Mouse (Mus musculus) common myeloid progenitor, adult 5-6 weeks (primary cell): ENCODE results near the gene Prrc2c. TPM values are rescaled to one million over a fixed set of nuclear protein-coding genes. Genes with fewer than 3 reads are reported as not detected.
"Not testable (repeated sequence)": the region's sequence is repeated elsewhere in the genome, so short reads cannot be mapped to it uniquely, and the experiment has no call there.

Experiments used
- ATAC-seq: replicated peaks from 2 replicates; pipeline ENCODE4 v1.8.0; 2016; ENCODE audit warnings: low read depth, mild to moderate bottlenecking, moderate TSS enrichment, inconsistent platforms; ENCODE audit not compliant: poor library complexity, severe bottlenecking
- total RNA-seq: library from RNA; stranded (forward); fragments of 200-1000, 187-1606 nt; gene quantifications from 2 replicates; pipeline ENCODE4 v1.2.3, GENCODE M21; 2017

Gene Prrc2c
- total RNA-seq: 237 and 253 TPM in 2 replicates

DNA sequence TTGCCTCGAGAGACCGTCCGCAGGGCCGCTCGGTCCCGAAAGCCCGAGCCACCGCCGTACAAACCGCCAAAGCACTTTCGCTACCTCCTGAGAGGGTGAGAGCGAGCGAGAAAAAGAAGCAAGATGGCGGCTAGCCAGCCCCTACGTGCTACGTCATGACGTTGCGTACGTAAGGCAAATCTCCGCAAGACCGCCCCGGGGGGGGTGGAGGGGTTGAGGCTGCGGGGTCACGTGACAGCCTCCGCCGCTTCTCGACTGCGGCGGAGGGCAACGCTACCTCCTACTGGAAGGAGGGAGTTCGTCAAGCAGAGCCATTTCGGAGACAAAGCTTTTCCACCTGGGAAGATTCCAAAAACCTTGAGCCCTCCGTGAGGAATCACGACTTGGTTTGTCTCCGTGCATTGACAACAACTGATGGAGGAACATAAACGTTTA, at the start of gene Prrc2c:
TSS of gene Prrc2c (minus strand) at position 156 of the 435 bp plus-strand sequence.
- ATAC-seq: peak; percentile 95

DNA sequence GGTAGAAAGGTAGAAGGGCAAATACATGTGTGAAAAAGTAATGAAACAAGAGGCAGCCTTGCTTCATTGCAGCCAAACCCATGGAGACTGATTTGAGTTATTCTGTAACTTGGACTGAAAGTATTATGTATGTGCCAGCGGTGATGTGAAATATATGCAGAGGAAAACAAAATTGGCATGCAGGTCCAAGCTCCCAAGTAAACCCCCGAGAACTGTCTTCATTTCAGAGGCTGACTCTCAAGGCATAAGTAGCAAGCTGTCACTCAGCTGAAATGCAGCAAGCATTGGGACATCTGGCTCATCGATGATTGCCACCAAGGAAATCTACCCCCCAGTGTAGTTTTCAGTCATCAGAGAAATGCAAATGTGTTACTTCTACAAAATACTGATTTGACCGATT, 44.9 kb upstream of the Prrc2c start:
- no peak for ATAC-seq

DNA sequence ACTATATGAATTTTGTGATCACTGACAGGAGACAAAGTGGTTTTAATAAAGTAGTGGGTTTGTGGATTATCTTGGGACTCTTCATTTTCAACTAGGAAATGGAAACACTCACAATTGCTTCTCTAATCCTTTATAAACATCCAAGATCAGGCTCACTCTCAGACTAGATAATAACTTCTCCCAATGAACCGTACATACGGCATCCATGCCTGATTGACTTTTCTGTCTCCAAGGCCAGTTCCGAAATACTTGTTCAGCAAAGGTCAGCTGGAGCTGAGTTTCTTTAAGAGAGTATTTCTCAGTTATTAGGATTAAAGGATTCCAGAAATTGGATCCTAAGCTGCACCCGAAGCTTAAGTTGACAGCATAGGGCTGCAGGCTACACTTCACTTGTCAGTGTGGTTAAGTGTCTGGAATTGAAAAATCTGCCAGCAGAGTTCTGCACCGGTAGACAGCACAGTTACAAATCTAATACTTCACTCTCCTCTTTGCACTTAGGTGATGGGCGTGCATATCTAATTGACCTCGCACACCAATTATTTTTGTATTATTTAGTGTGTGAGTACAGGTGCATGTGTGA, 43.4 kb upstream of the Prrc2c start:
- ATAC-seq: no peak

DNA sequence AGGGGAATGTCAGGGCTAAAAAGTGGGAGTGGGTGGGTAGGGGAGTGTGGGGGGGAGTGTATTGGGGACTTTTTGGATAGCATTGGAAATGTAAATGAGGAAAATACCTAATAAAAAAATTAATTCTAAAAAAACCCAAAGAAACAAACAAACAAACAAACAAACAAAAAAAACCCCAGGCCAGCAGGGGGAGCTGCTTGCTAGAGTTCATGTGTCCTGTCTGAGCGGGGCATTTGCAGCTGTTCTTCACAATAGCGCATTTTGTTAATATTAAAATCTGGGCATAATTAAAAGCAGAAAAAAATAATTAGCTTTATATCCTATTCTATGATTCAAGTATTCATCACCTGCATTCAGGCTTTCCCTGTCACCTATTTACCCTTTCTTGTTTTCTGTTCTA, 40.7 kb upstream of the Prrc2c start:
- not testable (repeated sequence) for ATAC-seq

DNA sequence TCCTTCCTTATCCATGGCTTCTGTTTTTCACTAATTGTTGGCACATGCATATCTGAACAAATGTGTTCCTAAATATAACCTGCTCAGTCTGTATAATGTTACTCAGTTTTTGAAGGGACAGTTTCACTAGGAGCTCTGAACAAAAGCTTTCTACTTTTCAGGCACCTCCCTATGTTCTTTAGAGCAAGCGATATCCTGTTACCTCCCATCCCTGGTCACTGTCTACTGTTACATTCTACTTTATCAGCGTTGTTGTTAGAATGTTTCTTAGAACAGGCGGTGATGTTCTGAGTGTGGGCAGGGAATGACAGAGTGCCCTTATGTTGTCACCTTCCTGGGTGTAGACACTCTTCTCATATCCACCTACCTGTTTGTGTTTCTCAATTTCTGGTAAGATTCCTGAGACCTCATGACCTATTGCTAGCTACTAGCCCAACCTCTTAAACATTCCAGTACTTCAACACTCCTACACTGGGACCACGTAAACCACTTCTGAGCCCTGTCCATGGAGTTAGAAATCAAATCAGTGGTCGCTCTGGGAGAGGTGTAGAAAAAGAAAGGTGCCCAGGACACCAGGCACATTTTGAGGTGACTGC, 37.7 kb upstream of the Prrc2c start:
- no peak for ATAC-seq

DNA sequence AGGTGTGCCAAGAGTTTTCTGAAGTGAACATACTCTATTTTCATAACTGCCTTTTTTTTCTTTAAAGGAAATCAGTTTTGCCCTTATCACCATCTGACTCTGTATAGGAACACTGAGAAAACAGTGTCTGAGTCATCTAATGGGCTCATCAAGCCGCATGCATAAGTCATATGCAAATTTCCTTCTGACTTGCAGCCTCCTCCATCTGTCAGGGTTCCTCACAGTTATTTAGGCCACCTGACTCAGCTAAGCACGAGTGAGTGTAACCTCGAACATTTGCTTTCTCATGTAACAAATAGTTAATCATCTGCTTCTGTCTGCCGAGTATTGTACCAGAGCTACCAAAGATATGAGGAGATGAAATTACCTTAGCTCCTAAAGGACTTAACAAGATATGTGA, 33.3 kb upstream of the Prrc2c start:
- no peak for ATAC-seq

DNA sequence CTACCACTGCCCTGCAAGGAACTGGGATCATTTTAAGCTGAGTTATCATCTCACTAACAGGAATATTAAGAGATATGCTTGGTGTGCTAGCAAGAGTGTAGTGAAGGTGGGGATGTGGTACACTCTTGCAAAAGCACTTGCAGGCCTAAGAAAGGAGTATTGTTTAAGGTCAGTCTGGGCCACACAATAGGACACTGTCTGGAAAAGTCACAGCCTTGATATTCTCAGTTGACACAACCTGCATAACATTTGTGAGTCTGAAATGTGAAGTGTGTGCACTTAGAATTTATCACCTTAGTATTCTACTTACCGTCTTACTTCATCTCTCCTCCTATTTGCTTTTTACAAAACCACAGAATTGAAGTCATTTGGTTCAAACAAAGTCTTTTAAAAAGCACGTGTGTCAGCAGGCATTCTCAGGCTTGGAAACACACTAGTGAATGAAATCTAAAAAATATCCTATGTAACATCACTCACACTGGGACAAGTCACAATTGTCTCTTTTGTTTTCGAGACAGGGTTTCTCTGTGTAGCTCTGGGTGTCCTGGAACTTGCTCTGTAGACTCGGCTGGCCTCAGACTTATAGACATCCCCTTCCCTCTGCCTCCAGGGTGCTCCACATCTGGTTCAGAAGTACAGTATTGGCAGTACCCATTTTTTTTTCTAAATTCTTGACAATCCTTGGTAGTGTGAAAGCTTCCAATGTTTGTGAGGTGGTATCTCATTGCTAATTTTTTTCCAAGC, 31.4 kb upstream of the Prrc2c start:
- ATAC-seq: no peak

DNA sequence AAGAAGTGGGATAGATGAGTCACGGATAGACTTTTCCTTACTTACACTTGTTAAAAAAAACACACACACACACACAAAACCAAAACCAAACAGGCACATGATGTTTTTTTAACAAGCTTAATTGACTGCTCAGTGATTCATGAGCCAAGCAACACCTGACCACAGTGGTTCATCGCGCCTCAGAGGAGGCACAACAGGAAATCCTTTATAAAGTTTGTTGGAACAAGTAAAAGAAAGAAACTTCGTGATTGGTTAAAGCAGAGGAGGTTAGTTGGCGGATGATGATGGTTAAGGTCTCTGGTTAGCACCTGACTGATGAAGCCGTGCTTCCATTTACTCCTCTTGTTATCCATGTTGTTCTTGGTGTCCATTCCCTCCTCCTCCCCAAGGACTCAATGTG, 11.7 kb upstream of the Prrc2c start:
- ATAC-seq: no peak

DNA sequence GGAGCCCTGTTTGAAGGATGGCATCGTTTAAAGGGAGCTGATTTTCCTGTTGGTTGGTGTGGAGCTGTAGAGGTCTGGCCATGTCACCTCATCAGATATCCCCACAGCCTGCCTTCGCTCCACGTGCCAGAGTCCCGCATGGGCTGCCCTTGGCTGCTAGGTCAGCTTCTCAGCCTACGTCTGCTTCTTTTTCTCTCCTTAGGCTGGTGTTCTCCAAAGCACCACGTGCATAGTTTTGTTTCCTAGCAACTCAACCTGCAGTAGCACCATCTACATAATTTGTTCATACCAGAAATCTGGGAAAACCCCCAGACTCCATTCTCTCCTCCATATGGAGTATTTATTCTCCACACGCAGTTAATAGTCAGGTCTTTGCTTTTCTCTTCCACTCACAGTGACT, 9.3 kb upstream of the Prrc2c start:
- ATAC-seq: no peak

DNA sequence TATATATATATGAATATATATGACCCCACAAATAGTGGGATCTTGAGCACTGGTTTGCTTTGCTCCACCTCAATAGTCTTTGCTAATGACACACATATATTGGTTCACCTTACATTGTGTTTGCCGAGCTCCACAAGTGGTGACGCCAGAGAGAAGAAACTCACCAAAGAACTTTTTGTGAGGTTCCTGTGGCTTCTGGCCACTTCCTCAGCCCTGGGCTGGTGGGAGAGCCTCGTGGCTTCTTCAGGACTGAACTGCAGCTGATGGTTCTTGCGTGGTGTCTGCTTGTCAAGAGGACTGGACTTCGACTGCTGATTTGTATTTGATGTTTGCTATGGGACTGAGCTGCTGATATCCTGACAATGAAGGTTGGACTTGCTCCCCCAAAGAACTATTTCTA, 8.4 kb upstream of the Prrc2c start:
- 0 out of 2 replicates have a peak, but pooled peaks have one; percentile 42 for ATAC-seq

DNA sequence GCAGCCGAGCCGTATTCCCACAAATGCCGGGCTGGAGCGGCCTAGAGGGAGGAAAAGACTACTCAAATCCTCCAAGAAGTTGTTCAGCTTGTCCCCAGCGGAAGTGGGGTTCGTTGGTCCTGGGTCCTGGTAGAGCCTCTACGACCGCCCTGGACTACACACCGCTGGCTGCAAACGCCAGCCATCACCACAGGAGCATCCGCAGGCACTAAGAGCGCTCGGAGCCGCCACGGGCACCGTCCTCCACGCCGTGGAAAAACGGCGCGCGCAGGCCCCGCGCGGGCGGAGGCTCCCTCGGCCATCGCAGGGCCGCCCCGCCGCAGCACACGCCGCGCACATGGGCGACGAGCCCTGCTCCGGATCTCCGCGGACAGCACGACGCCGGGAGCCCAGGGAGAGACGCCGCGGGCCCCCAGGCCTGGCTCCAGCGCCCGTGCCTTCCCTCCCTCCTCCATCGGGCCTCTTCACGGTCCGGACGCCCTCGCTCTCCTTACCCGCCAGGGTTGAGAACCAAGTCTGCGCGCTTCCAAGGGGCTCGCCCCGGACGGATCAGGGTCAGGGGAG, 443 bp downstream of the Prrc2c start:
- ATAC-seq: peak; percentile 27

DNA sequence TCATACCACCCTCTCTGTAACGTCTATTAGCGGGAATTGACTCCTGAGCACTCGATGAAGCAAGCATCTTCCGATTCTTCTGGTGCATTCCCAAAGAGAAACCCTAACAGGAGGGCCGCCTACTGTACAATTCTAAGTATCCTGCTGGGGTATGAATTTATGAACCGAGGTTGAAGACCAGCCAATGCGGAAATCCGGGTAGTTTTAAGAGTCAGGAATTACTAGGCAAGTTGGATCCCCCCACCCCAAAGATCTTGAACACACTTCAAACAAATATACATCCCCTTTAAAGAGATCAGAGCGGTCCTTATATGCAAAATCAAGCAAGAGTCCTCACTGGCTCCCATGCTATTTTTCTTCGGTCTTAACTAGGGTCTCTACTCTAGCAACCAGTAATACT, 950 bp downstream of the Prrc2c start:
- 0 out of 2 replicates have a peak, but pooled peaks have one; percentile 5 for ATAC-seq

DNA sequence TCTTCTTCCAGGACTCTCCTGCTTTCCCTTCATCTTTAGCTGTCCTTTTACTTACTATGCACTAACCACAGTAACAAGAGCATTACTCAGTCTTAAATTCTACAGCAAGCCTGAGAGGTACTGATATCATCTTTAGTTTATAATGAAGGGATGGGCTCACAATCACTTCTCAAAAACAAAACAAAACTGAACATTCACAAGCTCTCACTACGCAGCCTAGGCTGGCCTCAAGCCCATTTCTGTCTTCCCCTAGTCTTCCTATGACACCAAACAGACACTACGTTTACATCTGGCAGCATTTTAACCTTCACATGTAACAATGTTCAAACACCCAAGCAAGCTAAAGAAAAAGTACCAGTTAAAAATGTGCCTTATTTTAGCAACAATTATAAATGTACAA, 1.9 kb downstream of the Prrc2c start:
- no peak for ATAC-seq

DNA sequence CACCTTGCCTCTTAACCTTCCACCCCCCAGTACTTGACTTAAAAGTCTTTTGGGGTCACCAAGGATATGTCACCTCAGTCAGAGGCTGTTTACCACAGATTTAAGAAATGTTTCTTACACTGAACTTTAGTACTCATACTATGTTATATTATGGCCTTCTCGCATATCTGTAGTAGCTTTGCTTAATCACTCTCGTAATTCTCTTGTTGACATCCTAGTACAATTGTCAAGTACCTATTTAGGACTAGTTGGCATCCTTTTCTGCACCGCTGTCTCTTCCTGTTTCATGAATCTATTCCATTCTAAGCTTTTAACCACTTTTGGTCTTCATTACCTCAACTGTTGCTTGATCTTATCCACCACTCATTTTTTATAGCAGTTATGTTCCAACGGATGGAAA, 5.3 kb downstream of the Prrc2c start:
- ATAC-seq: no peak

DNA sequence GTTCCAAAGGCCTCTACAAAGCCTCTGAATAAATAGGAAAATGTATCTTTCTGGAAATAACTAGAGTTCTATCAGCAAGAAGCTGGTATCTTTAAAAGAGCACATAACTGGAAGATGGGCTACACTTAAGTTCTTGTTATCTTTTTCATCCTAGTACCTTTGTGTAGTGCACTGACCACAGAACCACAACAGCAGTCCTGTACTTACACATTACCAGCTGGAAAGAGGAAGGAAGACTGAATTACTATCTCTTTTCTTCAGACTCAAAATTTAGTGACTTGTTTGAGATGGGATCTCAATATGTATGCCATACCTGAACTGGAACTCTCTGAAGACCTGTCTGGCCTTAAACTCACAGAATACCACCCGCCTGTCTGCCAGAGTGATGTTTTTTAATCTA, 6.1 kb downstream of the Prrc2c start:
- peak; percentile 74 for ATAC-seq

DNA sequence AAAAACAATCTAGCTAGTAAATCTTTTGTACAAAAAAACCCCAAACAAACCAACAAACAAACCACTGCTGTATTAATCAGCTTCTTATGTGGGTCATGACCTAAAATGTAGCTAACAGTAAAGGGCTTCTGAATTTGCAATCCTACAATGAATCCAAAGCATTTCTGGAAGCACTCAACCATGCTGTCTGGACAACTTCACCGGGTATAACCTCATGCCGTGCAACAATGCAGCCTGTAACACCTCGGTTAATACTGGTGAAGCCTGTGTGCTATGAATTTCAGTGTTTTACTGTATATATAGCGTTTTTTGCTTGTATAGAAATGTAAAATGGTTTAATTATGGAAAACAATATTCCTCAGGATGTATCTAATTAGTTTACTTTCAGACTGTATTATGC, 8.3 kb downstream of the Prrc2c start:
- ATAC-seq: no peak

DNA sequence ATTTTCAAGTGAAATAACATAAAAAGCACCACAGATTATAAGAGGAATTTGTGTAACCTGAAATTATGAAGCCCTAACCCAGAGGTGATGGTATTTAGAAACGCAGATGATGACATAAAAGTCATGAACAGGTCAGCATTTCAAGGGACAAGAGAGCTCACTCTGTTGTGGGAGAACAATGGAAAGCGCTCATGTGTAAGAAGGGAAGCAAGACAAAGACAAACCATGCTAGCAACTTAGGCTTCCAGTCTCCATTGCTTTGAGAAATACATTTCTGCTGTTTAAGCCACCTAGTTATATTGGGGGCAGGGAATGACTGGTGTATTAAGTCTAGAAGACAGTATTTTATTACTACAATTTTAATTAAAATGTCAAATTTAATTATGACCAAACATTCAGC, 10.9 kb downstream of the Prrc2c start:
- no peak for ATAC-seq

DNA sequence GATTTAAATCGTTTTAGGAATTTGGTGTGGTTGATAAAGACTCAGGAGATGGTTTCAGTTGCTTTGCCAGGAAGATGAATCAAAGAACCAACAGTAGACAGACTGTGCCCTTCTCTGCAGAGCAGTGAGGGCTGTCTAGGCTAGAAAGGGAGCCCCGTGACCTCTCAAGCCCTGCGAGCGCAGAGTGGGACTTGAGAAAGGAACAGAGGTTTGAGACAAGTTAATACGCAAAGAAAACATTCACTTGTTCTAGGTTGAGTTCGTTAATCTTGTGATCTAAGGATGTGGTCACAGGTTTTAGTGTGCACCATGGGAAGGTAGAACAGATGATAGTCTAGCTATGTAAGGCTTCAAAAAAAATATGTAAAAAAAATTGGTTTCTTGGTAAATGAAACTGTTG, 12.4 kb downstream of the Prrc2c start:
- ATAC-seq: no peak

DNA sequence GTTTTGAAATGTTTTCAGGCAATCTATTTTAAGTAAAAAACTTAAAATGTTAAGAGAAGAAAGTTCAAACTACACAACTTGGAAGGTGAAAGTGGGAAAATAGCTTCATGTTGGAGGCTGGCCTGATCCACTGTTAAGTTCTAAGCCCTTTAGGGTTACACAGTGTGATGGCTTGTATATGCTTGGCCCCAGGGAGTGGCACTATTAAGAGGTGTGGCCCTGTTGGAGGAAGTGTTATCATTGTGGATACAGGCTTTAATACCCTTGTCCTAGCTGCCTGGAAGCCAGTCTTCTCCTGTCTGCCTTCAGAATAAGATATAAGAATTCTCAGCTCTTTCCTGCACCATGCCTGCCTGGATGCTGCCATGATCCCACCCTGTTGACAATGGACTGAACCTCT, 16.7 kb downstream of the Prrc2c start:
- no peak for ATAC-seq

DNA sequence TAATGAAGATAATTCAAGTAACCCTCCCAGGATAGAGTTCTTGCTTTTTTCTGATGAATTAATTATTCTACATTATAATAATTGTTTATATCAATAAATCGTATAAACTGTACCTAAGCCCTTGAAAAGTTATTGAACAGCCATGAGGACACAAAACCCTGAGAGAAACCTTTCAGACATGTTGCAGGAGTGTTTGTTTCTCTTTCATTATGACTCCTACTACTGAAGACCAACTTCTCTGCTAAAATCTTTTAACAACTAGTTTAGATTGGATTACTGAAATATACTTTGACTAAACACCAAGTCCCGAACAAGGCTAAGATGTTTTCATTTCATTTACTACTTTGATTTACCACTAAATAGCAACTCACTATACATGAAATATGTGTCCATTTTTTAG, 19.7 kb downstream of the Prrc2c start:
- ATAC-seq: no peak

DNA sequence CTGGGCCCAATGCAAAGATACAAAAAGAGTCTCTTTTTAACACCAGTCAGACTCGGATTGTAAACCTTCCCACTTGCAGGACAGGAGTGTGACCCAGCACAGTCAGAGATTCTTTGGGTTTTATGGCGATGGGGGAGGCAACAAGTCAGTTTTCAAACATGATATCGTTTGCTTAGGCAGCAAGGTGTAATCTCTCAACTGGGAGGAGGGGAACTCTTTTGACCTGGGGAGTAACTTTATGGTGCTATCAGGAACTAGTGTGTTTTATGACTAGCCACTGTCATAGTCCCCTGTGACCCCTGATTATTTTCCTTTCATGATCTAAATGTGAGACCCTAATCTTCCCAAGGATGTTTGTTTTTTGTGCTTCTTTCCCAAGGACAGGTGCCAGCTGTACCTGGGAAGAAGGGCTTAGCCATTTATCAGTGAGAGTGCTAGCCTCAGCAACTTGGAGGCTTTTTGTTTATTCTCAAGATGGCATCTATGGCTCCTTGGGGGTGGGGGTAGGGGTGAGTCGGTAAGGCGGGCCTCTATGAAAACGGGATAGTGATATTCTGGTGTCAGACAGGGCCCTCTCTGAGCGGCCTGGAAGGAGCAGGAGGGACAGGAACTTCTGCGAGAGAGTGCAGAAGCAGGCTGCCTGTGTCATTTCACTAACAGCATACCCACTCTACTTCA, 39.8 kb downstream of the Prrc2c start:
- no peak for ATAC-seq
